Mouse (Mus musculus) hindbrain, embryonic 12.5 days (tissue): Measurements from ENCODE around the gene Tgtp1. TPM values are rescaled to one million over a fixed set of nuclear protein-coding genes. Genes with fewer than 3 reads are reported as not detected.
"Not testable (repeated sequence)": the region's sequence is repeated elsewhere in the genome, so short reads cannot be mapped to it uniquely, and the experiment has no call there.

ENCODE experiments used
- ATAC-seq: fragments of 200-750 bp; cut with Nextera tagmentation; 2 replicates; pipeline ENCODE4 v1.8.0; 2017; ENCODE audit warnings: moderate TSS enrichment; ENCODE audit not compliant: low FRiP score
- H3K27ac ChIP-seq: fragments of 300-500 bp; sonication (generic); 2 replicates; pipeline ENCODE4 v1.5.1; 2016; ENCODE audit warnings: mild to moderate bottlenecking
- H3K27me3 ChIP-seq: fragments of 300-500 bp; sonication (generic); 2 replicates; pipeline ENCODE4 v1.6.1; 2016; ENCODE audit warnings: mild to moderate bottlenecking
- H3K36me3 ChIP-seq: fragments of 300-500 bp; sonication (generic); 2 replicates; pipeline ENCODE4 v1.6.1; 2016; ENCODE audit warnings: mild to moderate bottlenecking
- H3K4me1 ChIP-seq: fragments of 300-500 bp; sonication (generic); 2 replicates; pipeline ENCODE4 v1.6.1; 2016
- H3K4me2 ChIP-seq: fragments of 300-500 bp; sonication (generic); replicated peaks from 2 replicates; pipeline ENCODE4 v1.6.1; 2016; ENCODE audit warnings: mild to moderate bottlenecking
- H3K4me3 ChIP-seq: fragments of 300-500 bp; sonication (generic); 2 replicates; pipeline ENCODE4 v1.5.1; 2016; ENCODE audit warnings: mild to moderate bottlenecking
- H3K9ac ChIP-seq: fragments of 300-500 bp; sonication (generic); 2 replicates; pipeline ENCODE4 v1.6.1; 2016; ENCODE audit warnings: mild to moderate bottlenecking, moderate library complexity
- H3K9me3 ChIP-seq: fragments of 300-500 bp; sonication (generic); replicated peaks from 2 replicates; pipeline ENCODE4 v1.6.1; 2016; ENCODE audit warnings: mild to moderate bottlenecking
- WGBS: fragments of 180-500 bp; shearing (Covaris S2); methylation state at CpG from one replicate; pipeline ENCODE4 v1.1.7; 2016; 5-methylcytosine and 5-hydroxymethylcytosine counted together
- polyA plus RNA-seq: library from polyadenylated mRNA; unstranded; fragments of >200 nt; fragmentation: Nextera tagmentation; extraction: Ambion mirVana; gene quantifications from 2 replicates; pipeline ENCODE4 v1.2.1, GENCODE M21; 2016

Tgtp1 gene
- polyA plus RNA-seq, 1 experiment from 2014 or later = not detected

DNA sequence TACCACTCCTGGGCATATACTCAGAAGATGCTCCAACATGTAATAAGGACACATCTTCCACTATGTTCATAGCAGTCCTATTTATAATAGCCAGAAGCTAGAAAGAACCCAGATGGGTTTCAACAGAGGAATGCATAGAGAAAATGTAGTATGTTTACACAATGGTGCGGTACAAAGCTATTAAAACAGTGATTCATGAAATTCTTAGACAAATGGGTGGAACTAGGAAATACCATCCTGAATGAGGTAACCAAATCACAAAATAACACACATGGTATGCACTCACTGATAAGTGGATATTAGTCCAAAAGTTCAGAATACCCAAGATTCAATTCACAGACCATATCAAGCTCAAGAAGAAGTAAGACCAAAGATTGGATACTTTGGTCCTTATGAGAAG is 19.3 kb downstream of the Tgtp1 start:
- ATAC-seq, H3K27me3 ChIP-seq, H3K9ac ChIP-seq, H3K27ac ChIP-seq, H3K4me2 ChIP-seq, H3K9me3 ChIP-seq, H3K36me3 ChIP-seq, H3K4me1 ChIP-seq, H3K4me3 ChIP-seq: not testable (repeated sequence)
- no CpG with 5 or more reads among the region's 1 CpGs for WGBS

DNA sequence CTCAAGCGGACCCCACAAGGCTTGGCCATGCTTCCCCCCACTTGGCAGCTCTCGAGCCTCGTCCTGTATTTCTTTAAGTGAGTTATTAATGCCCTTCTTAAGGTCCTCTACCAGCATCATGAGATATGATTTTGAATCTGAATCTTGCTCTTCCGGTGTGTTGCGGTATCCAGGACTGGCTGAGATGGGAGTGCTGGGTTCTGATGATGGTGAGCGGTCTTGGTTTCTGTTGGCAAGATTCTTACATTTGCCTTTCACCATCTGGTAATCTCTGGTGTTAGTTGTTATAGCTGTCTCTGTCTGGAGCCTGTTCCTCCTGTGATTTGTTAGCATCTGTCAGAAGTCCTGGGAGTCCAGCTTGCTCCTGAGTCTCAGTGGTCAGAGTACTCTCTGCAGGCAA is 47.9 kb downstream of the Tgtp1 start, which contains the start of gene Psme2b:
Gene Psme2b, minus strand, starts transcription at position 101 of the 400 bp plus-strand sequence.
- not testable (repeated sequence) for H3K4me1 ChIP-seq, ATAC-seq, H3K36me3 ChIP-seq, H3K4me3 ChIP-seq, H3K27me3 ChIP-seq, H3K9ac ChIP-seq, H3K27ac ChIP-seq, H3K9me3 ChIP-seq, H3K4me2 ChIP-seq
- WGBS = 91% methylated on average over 6 of the region's 6 CpGs

DNA sequence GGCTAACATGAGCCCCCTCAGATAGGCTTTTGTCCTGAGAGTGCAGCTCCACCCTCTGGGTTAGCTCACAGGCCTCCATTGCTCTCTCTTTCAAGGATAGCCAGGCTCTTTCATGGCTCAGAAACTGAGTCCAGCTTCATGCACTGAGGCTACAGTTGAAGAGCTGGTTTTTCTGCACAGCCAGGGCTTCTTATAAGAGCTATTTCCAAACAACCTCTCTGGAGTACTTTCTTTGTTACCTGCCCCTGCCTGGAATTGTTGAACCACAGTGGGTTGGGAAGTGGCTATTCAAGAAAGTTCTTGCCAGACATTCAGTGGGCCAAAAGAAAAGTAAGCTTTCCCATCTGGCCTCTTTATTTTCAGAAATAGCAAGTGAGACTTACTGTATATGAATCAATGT is 54.7 kb downstream of the Tgtp1 start:
- not testable (repeated sequence) for H3K4me3 ChIP-seq, H3K27ac ChIP-seq

More for the DNA sequence above, 54.7 kb downstream of the Tgtp1 start:
- H3K9me3 ChIP-seq, H3K4me2 ChIP-seq, H3K27me3 ChIP-seq, H3K36me3 ChIP-seq, ATAC-seq, H3K4me1 ChIP-seq, H3K9ac ChIP-seq: not testable (repeated sequence)

Other genes starting within 250 kb of the Tgtp1 start
- 442 and 512 TPM in 2 replicates for gene Rack1, start 193.8 kb downstream of the Tgtp1 start, polyA plus RNA-seq
- gene Trim41, start 176.8 kb downstream of the Tgtp1 start, polyA plus RNA-seq = 6.4 and 7.1 TPM in 2 replicates
- 0.70 and 1.6 TPM in 2 replicates for gene Trim7, start 168.0 kb downstream of the Tgtp1 start, polyA plus RNA-seq
- gene Gm12184, start 167.5 kb downstream of the Tgtp1 start, polyA plus RNA-seq = 7.2 and 10.0 TPM in 2 replicates
- 3.0 and 3.9 TPM in 2 replicates for gene Irgm1, start 122.5 kb downstream of the Tgtp1 start, polyA plus RNA-seq
- gene Gm5431, start 92.0 kb downstream of the Tgtp1 start, polyA plus RNA-seq = 0.13 TPM in 1 of 2 replicates, not detected in the other
- 2.3 and 2.4 TPM in 2 replicates for gene Psme2b, start 48.0 kb downstream of the Tgtp1 start, polyA plus RNA-seq
- gene Olfr56, start 15.3 kb downstream of the Tgtp1 start, polyA plus RNA-seq = not detected in 2 replicates
- 0.10 and 0.47 TPM in 2 replicates for gene 9930111J21Rik1, start 14.8 kb downstream of the Tgtp1 start, polyA plus RNA-seq
- gene Gm12185, start 1.9 kb downstream of the Tgtp1 start, polyA plus RNA-seq = not detected in 2 replicates
- gene 9930111J21Rik2, start 57.1 kb upstream of the Tgtp1 start, polyA plus RNA-seq = 0.22 and 0.57 TPM in 2 replicates
- not detected in 2 replicates for gene Tgtp2, start 70.0 kb upstream of the Tgtp1 start, polyA plus RNA-seq
- 0.46 and 0.66 TPM in 2 replicates for gene Ifi47, start 82.4 kb upstream of the Tgtp1 start, polyA plus RNA-seq
- gene Olfr1396, start 120.7 kb upstream of the Tgtp1 start, polyA plus RNA-seq = not detected in 2 replicates
- not detected in 2 replicates for gene Olfr1395, start 148.1 kb upstream of the Tgtp1 start, polyA plus RNA-seq
- gene Olfr1394, start 160.2 kb upstream of the Tgtp1 start, polyA plus RNA-seq = not detected in 2 replicates
- gene Btnl9, start 193.0 kb upstream of the Tgtp1 start, polyA plus RNA-seq = 0.16 and 0.22 TPM in 2 replicates
- 55.3 and 62.5 TPM in 2 replicates for gene Zfp62, start 209.1 kb upstream of the Tgtp1 start, polyA plus RNA-seq